Mouse (Mus musculus) liver, embryonic 14.5 days (tissue): ENCODE data around the gene Gm17783.
"Not testable (repeated sequence)": the region's sequence is repeated elsewhere in the genome, so short reads cannot be mapped to it uniquely, and the experiment has no call there.

Experiments
- CTCF ChIP-seq: IDR thresholded peaks from 2 replicates; pipeline ENCODE4 v1.5.1; 2016; ENCODE audit warnings: antibody characterized with exemption, low read depth, control low read depth
- EP300 ChIP-seq: IDR thresholded peaks from 2 replicates; pipeline ENCODE4 v1.6.1; 2016; ENCODE audit warnings: antibody characterized with exemption, low read depth

- TF ChIP-seq CTCF, EP300: not testable (repeated sequence)
Observed at GRCm38 (mm10) chr16:45471836-45472235, 60.0 kb downstream of the Gm17783 start.
